Mouse (Mus musculus) WW6 (cell line): ENCODE results near the gene Spaca6.

Source experiments
- DNase-seq: peaks from one replicate; pipeline ENCODE4 v3.0.0-alpha.2; 2013; ENCODE audit warnings: low read depth, low spot score

Gene Spaca6

GRCm38 (mm10) chr17:17826751-17827657 is at the start of gene Spaca6:
Gene Spaca6, plus strand, starts transcription at chr17:17827158.
- DNase-seq: no peak

- no peak for DNase-seq
Observed at GRCm38 (mm10) chr17:17790866-17791630, 35.9 kb upstream of the Spaca6 start.

- DNase-seq: no peak
Observed at GRCm38 (mm10) chr17:17792578-17792977, 34.4 kb upstream of the Spaca6 start.

GRCm38 (mm10) chr17:17795527-17795926 is 31.4 kb upstream of the Spaca6 start:
- no peak for DNase-seq

GRCm38 (mm10) chr17:17823612-17824336 is 3.2 kb upstream of the Spaca6 start:
- no peak for DNase-seq

- no peak for DNase-seq
Observed at GRCm38 (mm10) chr17:17825921-17826591, 902 bp upstream of the Spaca6 start.

GRCm38 (mm10) chr17:17827658-17828190 is 766 bp downstream of the Spaca6 start:
- DNase-seq: no peak

GRCm38 (mm10) chr17:17828191-17828981 is 1.4 kb downstream of the Spaca6 start:
- no peak for DNase-seq

- no peak for DNase-seq
Observed at GRCm38 (mm10) chr17:17829052-17829785, 2.3 kb downstream of the Spaca6 start.

- no peak for DNase-seq
Observed at GRCm38 (mm10) chr17:17829816-17830535, 3.0 kb downstream of the Spaca6 start.

GRCm38 (mm10) chr17:17830731-17831130 is 3.8 kb downstream of the Spaca6 start:
- no peak for DNase-seq

GRCm38 (mm10) chr17:17834896-17835295 is 7.9 kb downstream of the Spaca6 start:
- DNase-seq: no peak

GRCm38 (mm10) chr17:17836101-17836500 is 9.1 kb downstream of the Spaca6 start:
- no peak for DNase-seq

- no peak for DNase-seq
Observed at GRCm38 (mm10) chr17:17837426-17837825, 10.5 kb downstream of the Spaca6 start.

- DNase-seq: peak; percentile 87
Observed at GRCm38 (mm10) chr17:17837919-17838701, 11.2 kb downstream of the Spaca6 start.

- no peak for DNase-seq
Observed at GRCm38 (mm10) chr17:17839276-17839675, 12.3 kb downstream of the Spaca6 start.

- no peak for DNase-seq
Observed at GRCm38 (mm10) chr17:17840796-17841195, 13.8 kb downstream of the Spaca6 start.
